Mouse (Mus musculus) MEL (cell line): Measurements from ENCODE around the gene Gm14819. TPM values are rescaled to one million over a fixed set of nuclear protein-coding genes. Genes with fewer than 3 reads are reported as not detected.
"Not testable (repeated sequence)": the region's sequence is repeated elsewhere in the genome, so short reads cannot be mapped to it uniquely, and the experiment has no call there.

Experiments used
- DNase-seq: peaks from one replicate; pipeline ENCODE4 v3.0.0; 2011; ENCODE audit warnings: low read depth, low spot score
- H3K27ac ChIP-seq: 2 replicates; pipeline ENCODE4 v1.5.1; 2012; ENCODE audit warnings: low read depth, mild to moderate bottlenecking, control low read depth, low read length, moderate library complexity; ENCODE audit not compliant: control insufficient read depth
- H3K27me3 ChIP-seq, 2 experiments: fragments of 150-350 bp in 1 of 2; sonication (generic) in 1 of 2; 2 replicates each; pipeline ENCODE4 v1.6.1; 2012; ENCODE audit warnings: low read length in 2 of 2, mild to moderate bottlenecking in 2 of 2, improper control_type of control experiment in 1 of 2, moderate library complexity in 1 of 2; ENCODE audit not compliant: insufficient read depth in 2 of 2, control insufficient read depth in 1 of 2
- H3K36me3 ChIP-seq, 2 experiments: 2 replicates each; pipeline ENCODE4 v1.6.1; 2012 to 2014; ENCODE audit warnings: low read length in 2 of 2, improper control_type of control experiment in 1 of 2, inconsistent platforms in 1 of 2, mild to moderate bottlenecking in 1 of 2; ENCODE audit not compliant: insufficient read depth in 2 of 2, control insufficient read depth in 1 of 2
- H3K4me1 ChIP-seq, 2 experiments: fragments of 150-350 bp in 1 of 2; sonication (generic) in 1 of 2; 2 replicates each; pipeline ENCODE4 v1.6.1; 2012; ENCODE audit warnings: low read length in 2 of 2, improper control_type of control experiment in 1 of 2, mild to moderate bottlenecking in 1 of 2; ENCODE audit not compliant: insufficient read depth in 2 of 2, control insufficient read depth in 1 of 2
- H3K4me3 ChIP-seq, 2 experiments: fragments of 150-350 bp in 1 of 2; sonication (generic) in 1 of 2; 2 replicates each; pipeline ENCODE4 v1.5.1; 2012; ENCODE audit warnings: low read depth in 2 of 2, low read length in 2 of 2, mild to moderate bottlenecking in 2 of 2, moderate library complexity in 2 of 2, control low read depth in 1 of 2, improper control_type of control experiment in 1 of 2; ENCODE audit not compliant: control insufficient read depth in 1 of 2, insufficient read depth in 1 of 2
- H3K79me2 ChIP-seq: 2 replicates; pipeline ENCODE4 v1.6.1; 2012; ENCODE audit warnings: mild to moderate bottlenecking, low read length, moderate library complexity; ENCODE audit not compliant: control insufficient read depth, poor library complexity, insufficient read depth
- H3K9ac ChIP-seq: 2 replicates; pipeline ENCODE4 v1.6.1; 2012; ENCODE audit warnings: low read depth, mild to moderate bottlenecking, control low read depth, low read length, moderate library complexity; ENCODE audit not compliant: control insufficient read depth, poor library complexity, severe bottlenecking
- H3K9me3 ChIP-seq: fragments of 150-350 bp; sonication (generic); replicated peaks from 2 replicates; pipeline ENCODE4 v1.6.1; 2012; ENCODE audit warnings: mild to moderate bottlenecking, low read length, improper control_type of control experiment, moderate library complexity; ENCODE audit not compliant: insufficient read depth
- polyA plus RNA-seq, 2 experiments: library from polyadenylated mRNA; stranded (reverse) in 1 of 2; unstranded in 1 of 2; fragments of >175 nt in 1 of 2; fragments of >200 nt in 1 of 2; gene quantifications; 2 replicates each; pipeline versions ENCODE4 v1.2.1 to v1.2.4; 2012; ENCODE audit warnings: low replicate concordance in 2 of 2, low read depth in 1 of 2; ENCODE audit not compliant: insufficient read length in 2 of 2, insufficient read depth in 1 of 2, missing spikeins in 1 of 2
- total RNA-seq: library from RNA; depleted of rRNA; stranded (reverse); fragments of 300-350 nt; gene quantifications from 2 replicates; pipeline ENCODE4 v1.2.3, GENCODE M21; 2012; rRNA removed

Gm14819 gene
- total RNA-seq (not detected in 2 replicates), polyA plus RNA-seq (not detected)

- not testable (repeated sequence) for H3K9ac ChIP-seq, H3K27me3 ChIP-seq, DNase-seq, H3K9me3 ChIP-seq, H3K4me1 ChIP-seq, H3K4me3 ChIP-seq, H3K36me3 ChIP-seq, H3K27ac ChIP-seq, H3K79me2 ChIP-seq
These were observed at the start of gene Gm14819 for GRCm38 (mm10) chrX:35403883-35404282. Gene Gm14819 (plus strand): TSS chrX:35404183.
